Mouse (Mus musculus): ENCODE measurements at regions not wholly inside any gene's neighbourhood (a gene's known extent, or its start where the extent isn't known, plus 50 kb on each side); places are given as distances from the start of the nearest gene placed in this dataset.

GRCm38 (mm10) chr9:46645469-46645884 lies 325.7 kb upstream of the 4931429L15Rik start:
- TF ChIP-seq CTCF (IDR thresholded peaks at IDR 0.05; ENCODE audit: low read depth, low read length): no peak
- no peak for TF ChIP-seq POLR2A (IDR thresholded peaks at IDR 0.05; ENCODE audit: borderline replicate concordance, low read depth, low read length)

All from bone marrow macrophage, adult 2 months (primary cell).